Mouse (Mus musculus) hematopoietic stem cell, adult 5-6 weeks (primary cell): ENCODE data around the gene Zfp784. TPM values are rescaled to one million over a fixed set of nuclear protein-coding genes. Genes with fewer than 3 reads are reported as not detected.
A peak's percentile ranks its signal among the peaks of the same experiment; 100 is the strongest.
"Not testable (repeated sequence)": the region's sequence is repeated elsewhere in the genome, so short reads cannot be mapped to it uniquely, and the experiment has no call there.

ENCODE experiments used
- ATAC-seq, 2 experiments: fragments of 125-278 bp in 1 of 2; replicated peaks in 1 of 2; 2 replicates each; pipeline ENCODE4 v1.8.0; 2016 to 2017; ENCODE audit warnings: inconsistent platforms in 2 of 2, mild to moderate bottlenecking in 2 of 2, moderate number of reproducible peaks in 2 of 2, low read depth in 1 of 2, moderate TSS enrichment in 1 of 2; ENCODE audit not compliant: low FRiP score in 2 of 2, poor library complexity in 2 of 2, severe bottlenecking in 2 of 2, insufficient read depth in 1 of 2, low TSS enrichment in 1 of 2
- total RNA-seq: library from RNA; stranded (forward); fragments of 172-1452, 232-1000 nt; gene quantifications from 2 replicates; pipeline ENCODE4 v1.2.3, GENCODE M21; 2017

Gene Zfp784
- total RNA-seq, 1 experiment from 2014 or later = 3.9 TPM

GRCm38 (mm10) chr7:5036136-5036535, 2.1 kb downstream of the Zfp784 start:
- no peak for ATAC-seq

- no peak for ATAC-seq
Observed at GRCm38 (mm10) chr7:5035628-5036027, 2.6 kb downstream of the Zfp784 start.

GRCm38 (mm10) chr7:5033818-5034217, 4.4 kb downstream of the Zfp784 start, which contains the start of gene 4632433K11Rik:
Gene 4632433K11Rik, plus strand, starts transcription at chr7:5034118.
- no peak for ATAC-seq

- ATAC-seq = no peak
Observed at GRCm38 (mm10) chr7:5031496-5031895, 6.8 kb downstream of the Zfp784 start.

DNA sequence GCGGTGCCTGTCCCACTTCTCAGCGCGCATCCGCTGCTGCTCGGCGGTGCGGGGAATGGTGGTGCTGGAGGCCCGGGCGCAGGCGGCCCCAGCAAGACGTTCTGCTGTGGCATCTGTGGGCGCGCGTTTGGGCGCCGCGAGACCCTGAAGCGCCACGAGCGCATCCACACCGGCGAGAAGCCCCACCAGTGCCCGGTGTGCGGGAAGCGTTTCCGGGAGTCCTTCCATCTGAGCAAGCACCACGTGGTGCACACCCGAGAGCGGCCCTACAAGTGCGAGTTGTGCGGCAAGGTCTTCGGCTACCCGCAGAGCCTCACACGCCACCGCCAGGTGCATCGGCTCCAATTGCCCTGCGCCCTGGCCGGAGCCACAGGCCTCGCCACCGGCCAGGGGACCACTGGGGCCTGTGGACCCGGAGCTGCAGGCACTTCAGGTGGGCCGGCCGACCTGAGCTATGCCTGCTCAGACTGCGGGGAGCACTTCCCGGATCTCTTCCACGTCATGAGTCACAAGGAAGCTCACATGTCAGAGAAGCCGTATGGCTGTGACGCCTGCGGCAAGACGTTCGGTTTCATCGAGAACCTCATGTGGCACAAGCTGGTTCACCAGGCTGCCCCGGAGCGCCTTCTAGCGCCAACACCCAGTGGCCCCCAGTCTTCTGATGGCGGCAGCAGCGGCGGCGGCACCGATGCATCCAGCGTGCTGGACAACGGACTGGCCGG, 7.5 kb downstream of the Zfp784 start:
- no peak for ATAC-seq

DNA sequence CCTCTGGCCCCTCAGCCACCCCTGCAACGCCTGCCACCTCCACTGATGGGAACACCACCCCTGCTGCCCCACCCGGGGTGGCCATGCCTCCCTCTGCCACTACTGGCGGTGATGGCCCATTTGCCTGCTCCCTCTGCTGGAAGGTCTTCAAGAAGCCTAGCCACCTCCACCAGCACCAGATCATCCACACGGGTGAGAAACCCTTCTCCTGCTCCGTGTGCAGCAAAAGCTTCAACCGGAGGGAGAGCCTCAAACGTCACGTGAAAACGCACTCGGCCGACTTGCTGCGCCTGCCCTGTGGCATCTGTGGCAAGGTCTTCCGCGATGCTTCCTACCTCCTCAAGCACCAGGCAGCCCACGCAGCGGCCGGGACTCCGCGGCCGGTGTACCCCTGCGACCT, 8.3 kb downstream of the Zfp784 start:
- no peak for ATAC-seq

DNA sequence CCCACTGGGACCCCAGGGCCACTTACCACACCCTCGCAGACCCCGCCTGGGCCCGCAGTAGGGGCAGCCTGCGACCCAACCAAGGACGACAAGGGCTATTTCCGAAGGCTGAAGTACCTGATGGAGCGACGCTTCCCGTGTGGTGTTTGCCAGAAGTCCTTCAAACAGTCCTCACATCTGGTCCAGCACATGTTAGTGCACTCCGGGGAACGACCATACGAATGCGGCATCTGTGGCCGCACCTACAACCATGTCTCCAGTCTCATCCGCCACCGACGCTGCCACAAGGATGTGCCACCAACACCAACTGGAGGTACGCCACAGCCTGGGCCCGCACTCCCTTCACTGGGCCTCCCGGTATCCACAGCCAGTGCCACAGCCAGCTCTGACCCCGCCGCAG, 8.7 kb downstream of the Zfp784 start:
- ATAC-seq = no peak

GRCm38 (mm10) chr7:5021197-5021596, 17.0 kb downstream of the Zfp784 start:
- ATAC-seq = no peak

DNA sequence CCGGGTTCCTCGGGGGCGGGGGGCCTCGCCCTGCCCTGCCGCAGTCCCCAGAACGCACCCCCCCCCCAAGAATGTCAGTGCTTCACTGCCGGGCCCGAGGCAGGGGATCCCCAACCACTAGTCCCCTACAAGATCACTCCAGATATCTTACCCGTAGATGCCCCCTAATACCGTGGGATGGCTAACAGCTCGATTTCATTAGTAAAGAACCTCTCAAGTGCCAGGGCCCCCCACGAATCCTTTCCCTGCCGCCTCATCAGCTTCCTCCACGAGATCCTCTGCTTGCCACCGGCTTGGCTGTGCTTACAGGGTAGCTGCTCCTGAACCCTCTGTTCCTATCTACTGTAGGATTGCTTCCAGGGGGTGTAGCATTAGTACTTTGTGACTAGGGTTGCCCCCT, 17.6 kb downstream of the Zfp784 start:
- no peak for ATAC-seq

GRCm38 (mm10) chr7:5020000-5020681, 18.1 kb downstream of the Zfp784 start, which contains the start of the genes Zfp865 and Ccdc106:
Gene Zfp865, plus strand, starts transcription at chr7:5020376.
Gene Ccdc106, plus strand, starts transcription at chr7:5020553.
- ATAC-seq = peak; percentile 87 to 88

DNA sequence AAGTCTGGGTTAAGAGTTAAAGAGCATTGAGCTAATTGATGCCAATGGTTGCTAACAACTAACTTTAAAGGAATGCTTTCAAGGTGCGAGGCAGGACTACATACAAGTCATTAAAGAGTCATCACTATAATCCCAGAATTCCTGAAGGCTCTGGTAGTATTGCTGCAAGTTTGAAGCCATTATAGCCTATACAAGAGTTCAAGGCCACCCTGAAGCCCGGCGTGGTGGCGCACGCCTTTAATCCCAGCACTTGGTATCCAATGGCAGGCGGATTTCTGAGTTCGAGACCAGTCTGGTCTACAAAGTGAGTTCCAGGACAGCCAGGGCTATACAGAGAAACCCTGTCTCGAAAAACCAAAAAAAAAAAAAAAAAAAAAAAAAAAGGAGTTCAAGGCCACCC, 18.7 kb downstream of the Zfp784 start:
- not testable (repeated sequence) for ATAC-seq

GRCm38 (mm10) chr7:5017931-5018330, 20.3 kb downstream of the Zfp784 start:
- ATAC-seq = no peak

DNA sequence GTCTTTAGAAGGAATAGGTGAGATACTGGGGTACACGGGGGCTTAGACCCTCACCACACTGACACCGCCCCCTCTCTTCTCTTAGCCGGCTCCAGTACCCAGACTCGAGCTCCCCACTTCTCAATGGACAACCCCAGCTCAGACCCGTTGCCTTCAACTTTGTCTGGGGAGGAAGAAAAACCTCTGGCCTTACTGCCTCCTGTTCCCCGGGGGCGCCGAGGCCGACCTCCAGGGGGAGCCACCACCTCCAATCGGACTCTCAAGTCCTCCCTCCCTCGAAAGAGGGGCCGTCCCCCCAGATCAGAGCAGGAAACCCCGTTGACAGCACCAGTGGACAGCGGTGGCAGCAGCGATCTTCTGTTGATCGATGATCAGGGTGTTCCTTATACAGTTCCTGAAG, 20.9 kb downstream of the Zfp784 start:
- no peak for ATAC-seq

GRCm38 (mm10) chr7:5016920-5017319, 21.3 kb downstream of the Zfp784 start:
- ATAC-seq = no peak

GRCm38 (mm10) chr7:5016057-5016456, 22.2 kb downstream of the Zfp784 start:
- no peak for ATAC-seq

- ATAC-seq = peak; percentile 66 to 69
Observed at GRCm38 (mm10) chr7:5015118-5016001, 22.9 kb downstream of the Zfp784 start, which contains the start of gene Gm44973. Gene Gm44973, plus strand, starts transcription at chr7:5015496.

DNA sequence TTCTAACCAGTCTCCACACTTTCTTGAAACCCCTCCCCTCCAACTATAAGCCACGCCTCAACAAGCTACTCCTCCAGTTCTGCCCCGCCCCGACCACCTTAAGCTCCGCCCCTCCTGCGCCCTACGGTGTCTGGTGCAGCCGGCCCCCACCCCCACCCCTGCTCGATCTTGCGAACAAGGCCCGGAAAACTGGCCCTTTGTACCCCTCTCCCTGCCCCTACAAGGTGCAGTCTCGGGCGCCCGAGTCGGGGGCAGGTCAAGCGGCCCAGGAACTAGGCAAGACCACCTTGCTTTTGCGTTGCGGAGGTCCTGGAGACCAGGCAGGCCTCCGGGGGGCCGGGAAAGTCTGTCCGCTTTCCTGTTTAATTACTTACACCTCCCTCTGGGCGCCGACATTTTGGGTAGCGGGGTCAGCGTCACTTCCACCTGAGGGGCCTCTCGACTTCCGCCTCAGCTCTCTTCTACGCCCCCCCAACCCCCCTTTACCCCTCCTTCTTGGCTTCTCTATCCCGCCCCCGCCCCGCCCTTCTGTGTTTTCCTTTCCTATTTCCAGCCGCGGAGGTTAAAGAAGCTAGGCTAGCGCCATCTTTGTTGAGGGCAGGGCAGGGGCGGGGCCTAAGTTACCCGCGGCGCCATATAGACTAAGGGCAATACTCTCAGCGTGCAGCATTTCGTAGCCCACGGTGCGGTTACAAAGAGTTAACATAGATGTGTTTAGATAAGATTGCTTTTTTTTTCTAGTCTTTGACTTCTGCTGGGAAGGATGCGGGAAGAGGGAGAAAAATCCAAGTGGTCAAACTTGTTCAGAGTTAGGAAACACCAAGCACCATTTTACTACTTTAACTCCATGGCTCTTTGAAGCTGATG, 23.8 kb downstream of the Zfp784 start, which contains the start of the genes Zfp524 and Fiz1:
Gene Zfp524, plus strand, starts transcription at position 165 of the 867 bp plus-strand sequence.
Gene Fiz1, minus strand, starts transcription at position 447 of the 867 bp plus-strand sequence.
- peak; percentile 61 to 66 for ATAC-seq
